Mouse (Mus musculus): ENCODE measurements around the gene Ssh1.

The Ssh1 gene

GRCm38 (mm10) chr5:113929526-113929925 lies 64.2 kb downstream of the Ssh1 start:
- DNase-seq, result no peak

DNA sequence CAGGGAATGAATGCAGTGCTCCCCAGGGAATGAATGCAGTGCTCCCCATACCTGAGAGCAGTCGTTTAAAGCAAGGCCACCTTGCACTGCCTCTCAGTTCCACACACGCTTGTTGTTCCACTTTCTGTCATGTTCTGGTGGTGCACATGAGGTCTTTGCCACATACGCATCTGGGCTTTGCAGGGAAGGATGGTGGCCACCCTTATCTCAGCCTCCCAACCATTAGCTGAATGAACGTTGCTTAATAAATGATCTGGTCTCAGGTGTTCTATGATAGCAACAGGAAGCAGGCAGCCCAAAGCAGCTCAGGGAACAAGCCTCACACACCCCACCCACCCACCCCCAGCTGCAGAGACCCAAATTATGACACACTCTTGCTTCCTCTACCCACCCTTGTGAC lies 69.1 kb downstream of the Ssh1 start:
- DNase-seq, result no peak

DNA sequence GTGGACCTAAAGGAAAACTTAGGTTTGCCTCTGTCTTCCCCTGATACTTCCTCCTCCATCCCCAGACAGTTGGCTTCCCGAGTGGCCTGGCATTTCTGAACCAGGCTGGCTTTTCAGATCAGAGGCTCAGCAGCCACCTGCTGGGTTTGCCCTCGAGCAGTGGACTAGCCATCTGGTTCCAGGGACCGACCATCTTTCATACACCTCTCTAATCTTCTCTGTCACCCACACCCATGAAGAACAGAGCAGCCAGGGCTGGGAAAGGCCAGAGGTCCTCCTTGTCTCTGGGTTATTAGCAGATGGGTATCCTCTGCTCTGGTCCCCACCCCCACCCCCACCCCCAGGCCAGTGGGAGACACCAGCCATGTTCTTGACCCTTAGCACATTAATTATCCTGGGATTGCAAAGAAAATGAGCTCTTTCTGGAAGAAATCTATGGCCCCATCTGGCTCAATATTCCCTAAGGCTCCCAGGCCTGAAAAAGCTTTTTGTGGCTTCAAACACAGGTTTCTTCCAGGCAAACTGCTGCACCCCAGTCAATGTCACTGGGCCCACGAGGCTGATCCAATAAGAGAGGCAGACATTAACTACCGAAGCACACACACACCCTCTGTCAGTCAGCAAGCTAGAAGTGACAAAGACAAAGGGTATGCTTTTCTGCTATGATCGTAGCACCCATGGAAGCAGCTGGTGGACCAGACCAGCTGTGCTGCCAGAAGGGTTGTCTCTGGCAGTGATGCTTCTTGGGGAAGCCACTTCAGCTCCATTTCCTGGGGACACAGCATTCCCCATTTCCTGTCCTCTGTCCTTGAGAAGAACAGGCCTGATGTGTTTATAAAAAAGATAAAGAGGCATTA lies 72.2 kb downstream of the Ssh1 start:
- DNase-seq, result peak; percentile 77

- DNase-seq, result no peak
These were observed 74.6 kb downstream of the Ssh1 start for GRCm38 (mm10) chr5:113919060-113919459.

DNA sequence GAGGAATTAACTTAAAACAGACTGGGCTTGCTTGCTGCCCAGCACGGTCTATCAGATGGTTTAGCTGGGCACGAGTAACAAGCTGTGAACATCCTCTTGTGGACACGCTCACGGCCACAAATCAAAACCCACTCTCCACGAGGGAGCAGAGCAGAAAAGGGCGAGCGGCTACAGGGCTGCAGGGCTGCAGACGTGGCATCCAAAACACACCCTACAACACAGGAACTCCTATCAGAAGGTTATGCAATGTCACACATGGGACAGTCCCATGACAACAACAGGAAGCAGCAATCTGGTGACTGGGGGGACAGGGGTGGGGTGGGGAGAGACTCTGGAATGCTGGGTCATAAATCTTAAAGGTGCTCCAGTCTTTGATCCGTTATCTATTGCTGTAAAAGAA lies 75.0 kb downstream of the Ssh1 start:
- no peak for DNase-seq

- no peak for DNase-seq
These were observed 83.0 kb downstream of the Ssh1 start for GRCm38 (mm10) chr5:113910705-113911104.

DNA sequence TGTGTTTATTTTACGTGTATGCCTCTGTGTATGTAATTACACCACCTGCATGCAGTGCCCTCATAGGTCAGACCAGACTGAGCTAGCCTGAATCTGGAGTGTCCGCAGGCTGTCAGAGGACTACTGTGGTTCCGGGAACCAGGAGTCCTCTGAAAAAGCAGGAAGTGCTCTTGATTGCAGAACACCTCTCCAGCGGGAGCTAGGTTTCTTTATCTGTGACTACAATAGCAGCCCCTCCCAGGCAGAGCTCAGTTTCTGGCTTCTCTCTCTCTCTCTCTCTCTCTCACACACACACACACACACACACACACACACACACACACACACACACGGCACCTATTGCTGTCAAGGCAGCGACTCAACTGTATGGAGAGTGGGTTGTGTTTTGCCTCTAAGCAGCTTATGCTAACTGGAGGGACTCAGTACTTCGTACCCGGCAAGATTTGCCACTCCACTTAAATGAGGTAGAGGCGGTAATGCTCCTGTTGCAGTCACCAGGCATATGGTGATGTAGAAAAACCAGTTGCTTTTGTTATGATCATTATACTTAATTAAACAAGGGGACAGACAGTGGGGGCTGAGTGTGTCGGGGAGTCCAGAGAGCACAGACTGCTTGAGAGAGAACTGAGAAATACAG lies 83.5 kb downstream of the Ssh1 start:
- no peak for DNase-seq

DNA sequence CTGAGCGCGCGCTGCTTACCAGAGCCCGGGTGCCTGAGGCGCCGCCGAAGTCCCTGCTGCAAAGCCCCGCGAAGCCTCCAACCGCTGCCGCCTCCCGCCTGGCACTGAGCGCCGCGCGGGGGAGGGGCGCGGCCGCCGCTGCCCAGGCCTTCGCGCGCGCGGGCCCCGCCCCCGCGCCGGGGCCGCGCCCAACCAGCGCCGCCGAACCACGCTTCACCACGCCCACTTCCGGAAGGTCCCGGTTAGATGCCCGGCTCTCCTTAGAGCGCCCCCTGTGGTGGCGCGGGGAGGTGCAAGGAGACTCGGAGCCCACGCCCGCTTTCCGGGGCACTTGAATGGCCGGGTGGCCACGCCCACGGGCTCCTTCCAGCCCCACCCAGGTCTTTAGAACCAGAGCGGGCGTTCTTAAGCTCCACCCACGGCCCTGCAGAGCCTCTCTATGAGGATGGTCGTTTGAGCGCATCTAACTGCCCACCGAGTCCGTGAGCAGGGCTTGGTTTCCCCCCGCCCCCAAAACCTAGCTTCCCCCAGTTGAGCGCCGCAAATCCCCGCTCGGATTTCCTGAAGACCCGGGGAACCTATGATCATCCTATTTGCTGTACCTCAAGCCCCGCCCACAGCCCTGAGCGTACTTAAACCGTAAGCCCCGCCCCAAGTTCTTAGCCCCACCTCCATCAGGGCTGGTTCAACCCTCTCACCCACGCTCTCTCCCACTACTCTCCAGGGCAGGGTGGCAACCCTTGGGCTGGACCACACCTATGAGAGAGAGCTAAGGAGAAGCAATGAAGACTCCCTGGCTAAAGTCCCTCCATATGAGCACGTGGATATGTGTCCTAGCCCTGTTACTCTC lies 84.9 kb downstream of the Ssh1 start, which contains the start of gene Coro1c:
Gene Coro1c (minus strand): TSS at position 167 of the 850 bp plus-strand sequence.
- peak; percentile 100 for DNase-seq

- DNase-seq, result peak; percentile 58
These were observed 85.7 kb downstream of the Ssh1 start for GRCm38 (mm10) chr5:113907786-113908567.

GRCm38 (mm10) chr5:113906958-113907735 lies 86.5 kb downstream of the Ssh1 start:
- DNase-seq, result no peak

DNA sequence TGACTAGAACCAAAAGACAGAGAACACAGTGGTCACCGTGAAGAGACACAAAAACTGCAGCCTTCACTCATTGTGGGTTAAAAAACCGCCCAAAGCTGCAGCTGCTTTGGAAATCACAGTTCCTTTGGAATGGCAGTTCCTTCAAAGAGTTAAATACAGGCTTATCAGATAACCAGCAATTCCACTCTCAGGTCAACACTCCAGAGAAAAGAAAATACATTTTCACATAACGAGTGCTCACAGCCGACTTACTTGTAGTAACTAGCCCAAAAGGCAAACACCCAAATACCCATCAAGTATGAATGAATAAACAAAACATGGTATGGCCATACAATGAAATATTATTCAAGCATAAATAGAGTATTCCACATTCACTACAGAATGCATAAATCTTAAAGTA lies 88.7 kb downstream of the Ssh1 start:
- no peak for DNase-seq

DNA sequence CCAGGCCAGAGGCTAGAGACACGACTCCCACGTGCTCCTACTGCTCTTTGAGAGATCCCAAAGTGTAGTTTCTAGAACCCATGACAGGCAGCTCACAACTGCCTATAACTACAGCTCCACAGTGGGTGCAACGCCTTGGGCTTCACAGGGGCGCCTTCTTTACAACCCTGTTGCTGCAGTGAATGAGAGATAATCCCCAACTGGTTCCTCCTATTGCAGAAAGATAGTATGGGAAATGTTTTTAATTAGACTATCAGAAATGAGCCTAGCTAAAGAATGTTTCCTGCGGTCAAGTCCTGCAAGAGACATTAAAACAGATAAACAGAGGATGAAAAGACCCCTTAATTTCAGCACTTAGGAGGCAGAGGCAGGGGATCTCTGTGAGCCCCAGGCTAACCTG lies 90.7 kb downstream of the Ssh1 start:
- no peak for DNase-seq

GRCm38 (mm10) chr5:113902017-113902416 lies 91.7 kb downstream of the Ssh1 start:
- no peak for DNase-seq

DNA sequence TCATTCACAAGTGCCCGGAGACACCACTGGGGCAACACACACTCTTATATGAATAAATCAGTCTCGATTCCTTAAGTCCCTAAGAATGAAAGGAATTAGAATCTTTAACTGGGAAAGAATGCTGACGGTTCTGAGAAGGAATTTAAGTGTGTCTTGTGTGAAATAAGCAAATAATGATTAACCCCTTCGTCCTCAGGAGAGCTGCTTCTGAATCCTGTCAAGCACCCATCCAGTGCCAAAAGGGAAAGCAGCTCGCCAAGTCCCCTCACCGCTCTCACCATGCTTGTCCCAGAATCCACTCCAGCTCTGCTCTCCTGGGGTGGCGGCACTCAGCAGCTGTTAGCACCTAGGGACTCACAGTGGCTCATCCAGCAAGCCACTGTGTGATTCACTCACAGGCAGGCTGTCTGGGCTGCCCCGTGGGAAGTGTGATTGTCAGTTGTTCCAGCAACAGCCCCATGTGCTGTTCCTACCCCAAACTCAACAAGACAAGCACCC lies 92.6 kb downstream of the Ssh1 start:
- DNase-seq, result no peak

GRCm38 (mm10) chr5:113899543-113899942 lies 94.2 kb downstream of the Ssh1 start:
- no peak for DNase-seq

GRCm38 (mm10) chr5:113892005-113892404 lies 101.7 kb downstream of the Ssh1 start:
- DNase-seq, result no peak

- no peak for DNase-seq
These were observed 102.8 kb downstream of the Ssh1 start for GRCm38 (mm10) chr5:113890874-113891273.

DNA sequence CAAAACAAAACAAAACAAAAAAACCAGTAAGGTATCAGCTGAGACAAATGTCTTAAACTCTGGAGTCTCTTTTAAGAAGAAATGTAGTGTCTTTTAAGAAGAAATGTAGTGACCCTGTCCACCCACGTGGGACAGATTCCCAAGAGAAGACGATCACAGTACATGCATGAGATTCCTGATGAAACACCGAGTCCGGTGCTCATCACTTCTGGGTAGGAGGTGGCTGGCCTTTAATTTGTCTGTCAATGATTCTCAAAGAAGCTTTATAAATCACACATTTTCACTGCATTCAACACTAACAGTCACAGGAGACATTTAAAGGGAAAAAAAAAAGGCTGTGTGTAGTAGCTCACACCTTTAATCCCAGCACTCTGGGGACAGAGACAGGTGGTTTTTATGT lies 103.8 kb downstream of the Ssh1 start:
- DNase-seq, result no peak

- no peak for DNase-seq
These were observed 104.3 kb downstream of the Ssh1 start for GRCm38 (mm10) chr5:113889181-113889906.

- DNase-seq, result no peak
These were observed 105.4 kb downstream of the Ssh1 start for GRCm38 (mm10) chr5:113888186-113888795.
